In the genomic region with DNA sequence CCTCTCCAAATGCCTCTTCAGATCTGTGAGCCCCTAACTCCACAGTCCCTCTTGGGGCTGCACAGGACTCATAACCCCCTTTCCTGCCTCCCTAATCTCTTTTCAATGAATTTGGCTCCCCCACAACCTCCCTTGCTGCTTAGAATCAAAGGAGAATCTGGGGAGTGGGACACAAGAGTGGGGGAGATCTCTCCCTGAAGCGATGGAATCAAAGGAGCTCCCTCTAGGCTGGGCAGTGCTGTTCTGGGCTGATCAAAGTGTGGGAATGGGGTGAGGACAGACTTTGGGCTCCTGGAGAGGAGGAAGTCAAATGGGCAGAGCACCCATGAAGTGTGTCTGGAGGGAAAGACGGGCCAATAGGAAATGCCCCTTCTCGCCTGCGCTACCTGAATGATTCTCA, we compare ENCODE assay signal across 8 mouse cellular contexts. TPM values are rescaled to one million over a fixed set of nuclear protein-coding genes. Genes with fewer than 3 reads are reported as not detected.
DNase-seq lines count a peak whose midpoint lies in the region; ATAC-seq and TF ChIP-seq lines count a peak whose summit lies in the region.

No protein-coding gene starts in this region.

- H3K4me2 ChIP-seq in kidney, embryonic 14.5 days (replicated peaks; ENCODE audit: low read depth, low read length) = peak overlapping the region; percentile 66
- H3K4me2 ChIP-seq in embryonic facial prominence, embryonic 15.5 days (replicated peaks) = peak overlapping the region; percentile 77
- H3K4me2 ChIP-seq in neural tube, embryonic 11.5 days (ENCODE audit: low read depth) = peak overlapping the region; percentile 92

- H3K27ac ChIP-seq in kidney, embryonic 14.5 days (ENCODE audit: low read depth, low read length) = peak overlapping the region; percentile 95; the same call in 1 of the 2 replicates
- peak overlapping the region; percentile 96 for H3K27ac ChIP-seq in embryonic facial prominence, embryonic 15.5 days (replicated peaks)
- H3K27ac ChIP-seq in limb, embryonic 10.5 days = peak overlapping the region; percentile 98
- no peak overlapping the region for H3K27ac ChIP-seq in neural tube, embryonic 11.5 days (ENCODE audit: low read depth, low read length)
- no peak overlapping the region for H3K27ac ChIP-seq in thymus, adult 2 months (ENCODE audit: control insufficient read depth, insufficient read depth, low read length)

- intact Hi-C loops in left cerebral cortex, postnatal 14 days (cut with DNase I) = no loop called here

- peaks cover 33% of the 10 kb centered on the region; the same call in 1 of the 2 replicates for H3K4me1 ChIP-seq in kidney, embryonic 14.5 days (ENCODE audit: control insufficient read depth, insufficient read depth, low read length)
- peaks cover 40% of the 10 kb centered on the region for H3K4me1 ChIP-seq in embryonic facial prominence, embryonic 15.5 days
- peaks cover 59% of the 10 kb centered on the region for H3K4me1 ChIP-seq in limb, embryonic 10.5 days
- H3K4me1 ChIP-seq in neural tube, embryonic 11.5 days (ENCODE audit: control insufficient read depth, insufficient read depth, low read length) = peaks cover 26% of the 10 kb centered on the region
- H3K4me1 ChIP-seq in thymus, adult 2 months (replicated peaks; ENCODE audit: control insufficient read depth, insufficient read depth, low read length) = no peaks in the 10 kb centered on the region

- no peak for TF ChIP-seq POLR2A in thymus, adult 2 months (IDR thresholded peaks at IDR 0.05; ENCODE audit: control insufficient read depth, extremely low read depth, insufficient read depth, low read length, poor library complexity)

- H3K9ac ChIP-seq in kidney, embryonic 14.5 days (ENCODE audit: low read depth, low read length) = peak overlapping the region; percentile 96
- H3K9ac ChIP-seq in embryonic facial prominence, embryonic 15.5 days = peak overlapping the region; percentile 91
- peak overlapping the region; percentile 94 for H3K9ac ChIP-seq in neural tube, embryonic 11.5 days (ENCODE audit: low read length)

- no peak for TF ChIP-seq CTCF in thymus, adult 2 months (IDR thresholded peaks at IDR 0.05; ENCODE audit: borderline replicate concordance, control insufficient read depth, extremely low read depth, insufficient read depth, low read length, poor library complexity)

- ATAC-seq in kidney, embryonic 14.5 days (ENCODE audit: low FRiP score, low TSS enrichment) = no peak
- no peak for ATAC-seq in embryonic facial prominence, embryonic 15.5 days (ENCODE audit: insufficient number of reproducible peaks, low FRiP score, low TSS enrichment, low read depth)
- ATAC-seq in neural tube, embryonic 11.5 days (ENCODE audit: insufficient read depth, low FRiP score, low TSS enrichment) = no peak

- no peak for DNase-seq in kidney, postnatal 10 days
- no peak for DNase-seq in limb, embryonic 10.5 days (ENCODE audit: low spot score)
- DNase-seq in neural tube, embryonic 11.5 days (ENCODE audit: low spot score) = no peak
- DNase-seq in left cerebral cortex, postnatal 14 days (ENCODE audit: low spot score in 2 of 2) = no peak
- no peak for DNase-seq in spleen, adult 12 weeks (ENCODE audit: low spot score)
- DNase-seq in thymus, adult 2 months = no peak

- peaks cover 29% of the 10 kb centered on the region for H3K36me3 ChIP-seq in kidney, embryonic 14.5 days (ENCODE audit: control insufficient read depth, insufficient read depth, low read length)
- H3K36me3 ChIP-seq in embryonic facial prominence, embryonic 15.5 days = peaks cover 26% of the 10 kb centered on the region
- peaks cover 41% of the 10 kb centered on the region for H3K36me3 ChIP-seq in limb, embryonic 10.5 days
- H3K36me3 ChIP-seq in neural tube, embryonic 11.5 days (ENCODE audit: control insufficient read depth, insufficient read depth, low read length) = peaks cover 13% of the 10 kb centered on the region
- H3K36me3 ChIP-seq in thymus, adult 2 months (ENCODE audit: control insufficient read depth, insufficient read depth, low read length) = no peaks in the 10 kb centered on the region

- peak overlapping the region; percentile 87 for H3K4me3 ChIP-seq in kidney, embryonic 14.5 days (ENCODE audit: low read length)
- peak overlapping the region; percentile 79 for H3K4me3 ChIP-seq in embryonic facial prominence, embryonic 15.5 days (replicated peaks)
- peak overlapping the region; percentile 97 for H3K4me3 ChIP-seq in limb, embryonic 10.5 days
- peak overlapping the region; percentile 85 for H3K4me3 ChIP-seq in neural tube, embryonic 11.5 days (ENCODE audit: low read depth, low read length)
- H3K4me3 ChIP-seq in thymus, adult 2 months (ENCODE audit: control insufficient read depth, insufficient read depth, low read length) = no peak overlapping the region

- WGBS in kidney, embryonic 14.5 days = 5% methylated on average over 4 of the region's 4 CpGs
- WGBS in embryonic facial prominence, embryonic 15.5 days = 5% methylated on average over 4 of the region's 4 CpGs
- WGBS in limb, embryonic 10.5 days = 3% methylated on average over 4 of the region's 4 CpGs
- WGBS in neural tube, embryonic 11.5 days = 11% methylated on average over 4 of the region's 4 CpGs
- 81% methylated on average over 4 of the region's 4 CpGs for WGBS in thymus, adult 2 months

- H3K9me3 ChIP-seq in kidney, embryonic 14.5 days (ENCODE audit: control insufficient read depth, low read length) = no peaks in the 10 kb centered on the region
- H3K9me3 ChIP-seq in embryonic facial prominence, embryonic 15.5 days (replicated peaks) = no peaks in the 10 kb centered on the region
- H3K9me3 ChIP-seq in limb, embryonic 10.5 days (replicated peaks) = no peaks in the 10 kb centered on the region
- no peaks in the 10 kb centered on the region for H3K9me3 ChIP-seq in neural tube, embryonic 11.5 days (ENCODE audit: control insufficient read depth, low read length)

- no peaks in the 10 kb centered on the region for H3K27me3 ChIP-seq in kidney, embryonic 14.5 days (ENCODE audit: control insufficient read depth, insufficient read depth, low read length)
- H3K27me3 ChIP-seq in embryonic facial prominence, embryonic 15.5 days = no peaks in the 10 kb centered on the region
- no peaks in the 10 kb centered on the region for H3K27me3 ChIP-seq in limb, embryonic 10.5 days (ENCODE audit: low read depth, poor library complexity, severe bottlenecking)
- no peaks in the 10 kb centered on the region for H3K27me3 ChIP-seq in neural tube, embryonic 11.5 days (ENCODE audit: control insufficient read depth, insufficient read depth, low read length)
- H3K27me3 ChIP-seq in thymus, adult 2 months (ENCODE audit: control insufficient read depth, insufficient read depth, low read length) = peaks cover 7% of the 10 kb centered on the region

RNA-seq across cellular contexts. Expression of a gene that starts 1.5 kb away (rescaled TPM):
- 30.9 and 58.9 TPM in 2 replicates for polyA plus RNA-seq in kidney, embryonic 14.5 days (2014; fragmentation: Nextera tagmentation; extraction: Ambion mirVana)
- polyA plus RNA-seq in embryonic facial prominence, embryonic 15.5 days (2015; fragmentation: Nextera tagmentation; extraction: Ambion mirVana) = 60.2 and 66.1 TPM in 2 replicates
- 66.3 and 81.0 TPM in 2 replicates for polyA plus RNA-seq in limb, embryonic 10.5 days (2016; fragmentation: Nextera tagmentation; extraction: Ambion mirVana)
- 33.5 and 33.6 TPM in 2 replicates for polyA plus RNA-seq in neural tube, embryonic 11.5 days (2014; fragmentation: Nextera tagmentation; extraction: Ambion mirVana)
- 1 to 10 TPM; 6.0 to 7.6 TPM for total RNA-seq in left cerebral cortex, postnatal 14 days (2021)
- 9.2 and 10.4 TPM in 2 replicates for polyA plus RNA-seq in thymus, adult 2 months (2012; rRNA removed)

RNA-seq across cellular contexts. Expression of a gene that starts 18.0 kb away (rescaled TPM):
- polyA plus RNA-seq in kidney, embryonic 14.5 days (2014; fragmentation: Nextera tagmentation; extraction: Ambion mirVana) = 5.7 and 8.5 TPM in 2 replicates
- 14.8 and 16.3 TPM in 2 replicates for polyA plus RNA-seq in embryonic facial prominence, embryonic 15.5 days (2015; fragmentation: Nextera tagmentation; extraction: Ambion mirVana)
- polyA plus RNA-seq in limb, embryonic 10.5 days (2016; fragmentation: Nextera tagmentation; extraction: Ambion mirVana) = 10.4 and 10.6 TPM in 2 replicates
- polyA plus RNA-seq in neural tube, embryonic 11.5 days (2014; fragmentation: Nextera tagmentation; extraction: Ambion mirVana) = 7.9 and 9.0 TPM in 2 replicates
- 10 to 100 TPM; 23.7 to 28.0 TPM for total RNA-seq in left cerebral cortex, postnatal 14 days (2021)
- polyA plus RNA-seq in thymus, adult 2 months (2012; rRNA removed) = 37.4 and 39.2 TPM in 2 replicates

RNA-seq across cellular contexts. Expression of a gene that starts 37.2 kb away (rescaled TPM):
- 52.7 and 62.5 TPM in 2 replicates for polyA plus RNA-seq in kidney, embryonic 14.5 days (2014; fragmentation: Nextera tagmentation; extraction: Ambion mirVana)
- polyA plus RNA-seq in embryonic facial prominence, embryonic 15.5 days (2015; fragmentation: Nextera tagmentation; extraction: Ambion mirVana) = 112 and 117 TPM in 2 replicates
- polyA plus RNA-seq in limb, embryonic 10.5 days (2016; fragmentation: Nextera tagmentation; extraction: Ambion mirVana) = 73.4 and 75.9 TPM in 2 replicates
- polyA plus RNA-seq in neural tube, embryonic 11.5 days (2014; fragmentation: Nextera tagmentation; extraction: Ambion mirVana) = 38.1 and 40.3 TPM in 2 replicates
- 1 to 10 TPM; 3.5 to 3.9 TPM for total RNA-seq in left cerebral cortex, postnatal 14 days (2021)
- polyA plus RNA-seq in thymus, adult 2 months (2012; rRNA removed) = 25.0 and 28.0 TPM in 2 replicates

RNA-seq across cellular contexts. Expression of a gene that starts 43.9 kb away (rescaled TPM):
- polyA plus RNA-seq in kidney, embryonic 14.5 days (2014; fragmentation: Nextera tagmentation; extraction: Ambion mirVana) = 104 and 141 TPM in 2 replicates
- 124 TPM in 2 replicates for polyA plus RNA-seq in embryonic facial prominence, embryonic 15.5 days (2015; fragmentation: Nextera tagmentation; extraction: Ambion mirVana)
- polyA plus RNA-seq in limb, embryonic 10.5 days (2016; fragmentation: Nextera tagmentation; extraction: Ambion mirVana) = 200 and 201 TPM in 2 replicates
- polyA plus RNA-seq in neural tube, embryonic 11.5 days (2014; fragmentation: Nextera tagmentation; extraction: Ambion mirVana) = 151 and 166 TPM in 2 replicates
- total RNA-seq in left cerebral cortex, postnatal 14 days (2021) = 100 to 1,000 TPM; 167 to 176 TPM
- 432 and 434 TPM in 2 replicates for polyA plus RNA-seq in thymus, adult 2 months (2012; rRNA removed)

RNA-seq across cellular contexts. Expression of a gene that starts 57.0 kb away (rescaled TPM):
- 6.2 and 6.4 TPM in 2 replicates for polyA plus RNA-seq in kidney, embryonic 14.5 days (2014; fragmentation: Nextera tagmentation; extraction: Ambion mirVana)
- 10.9 and 11.0 TPM in 2 replicates for polyA plus RNA-seq in embryonic facial prominence, embryonic 15.5 days (2015; fragmentation: Nextera tagmentation; extraction: Ambion mirVana)
- polyA plus RNA-seq in limb, embryonic 10.5 days (2016; fragmentation: Nextera tagmentation; extraction: Ambion mirVana) = 8.1 and 8.5 TPM in 2 replicates
- 9.3 and 10.9 TPM in 2 replicates for polyA plus RNA-seq in neural tube, embryonic 11.5 days (2014; fragmentation: Nextera tagmentation; extraction: Ambion mirVana)
- total RNA-seq in left cerebral cortex, postnatal 14 days (2021) = 10 to 100 TPM; 16.4 to 17.1 TPM
- 41.1 and 44.1 TPM in 2 replicates for polyA plus RNA-seq in thymus, adult 2 months (2012; rRNA removed)

Comparison
In these comparisons a context has a peak if more than half of its experiments do, and no peak if none do; other contexts are left out.
1. H3K27ac ChIP-seq: peak in kidney, embryonic 14.5 days (single experiment), embryonic facial prominence, embryonic 15.5 days (single experiment) and limb, embryonic 10.5 days (single experiment); none in neural tube, embryonic 11.5 days (single experiment) and thymus, adult 2 months (single experiment).
2. Peak in every context shown above with its lines, with median percentiles within 50 percentile points of each other: H3K4me2 ChIP-seq and H3K9ac ChIP-seq.